Mouse (Mus musculus): Measurements from ENCODE around the gene Sqstm1. TPM values are rescaled to one million over a fixed set of nuclear protein-coding genes. Genes with fewer than 3 reads are reported as not detected.
A peak's percentile ranks its signal among the peaks of the same experiment; 100 is the strongest.

The Sqstm1 gene
- 214 TPM in 2 replicates for polyA plus RNA-seq (2015; fragmentation: Nextera tagmentation; extraction: Ambion mirVana)

GRCm38 (mm10) chr11:50210505-50211151 is at the start of gene Sqstm1, which contains the start of gene Mgat4b:
Gene Sqstm1 (minus strand): TSS chr11:50210827.
Gene Mgat4b (plus strand): TSS chr11:50210890.
- under 1% methylated on average over 48 of the region's 48 CpGs for WGBS
- peak; percentile 71 for ATAC-seq (ENCODE audit: low FRiP score, low read depth)

GRCm38 (mm10) chr11:50258310-50258709 is 47.7 kb upstream of the Sqstm1 start:
- peaks cover 3% of the 10 kb centered on the region for H3K4me1 ChIP-seq
- H3K9ac ChIP-seq, result no peak overlapping the region
- H3K27me3 ChIP-seq, result no peaks in the 10 kb centered on the region
- WGBS, result 83% methylated on average over 7 of the region's 7 CpGs
- no peak overlapping the region for H3K27ac ChIP-seq
- H3K4me2 ChIP-seq (replicated peaks), result no peak overlapping the region
- no peaks in the 10 kb centered on the region for H3K9me3 ChIP-seq
- ATAC-seq (ENCODE audit: low FRiP score, low read depth), result no peak
- peaks cover 82% of the 10 kb centered on the region for H3K36me3 ChIP-seq
- H3K4me3 ChIP-seq, result no peak overlapping the region

More at GRCm38 (mm10) chr11:50210505-50211151, at the start of gene Sqstm1, which contains the start of gene Mgat4b:
- peaks cover 26% of the 10 kb centered on the region for H3K36me3 ChIP-seq
- peak within 1 kb of the TSS; percentile 71 for H3K4me2 ChIP-seq (replicated peaks)
- H3K4me3 ChIP-seq, result peak within 1 kb of the TSS; percentile 86
- no peaks in the 10 kb centered on the region for H3K9me3 ChIP-seq
- no peaks in the 10 kb centered on the region for H3K27me3 ChIP-seq
- H3K27ac ChIP-seq, result peak within 1 kb of the TSS; percentile 96
- peaks cover 17% of the 10 kb centered on the region for H3K4me1 ChIP-seq
- H3K9ac ChIP-seq, result peak within 1 kb of the TSS; percentile 97

DNA sequence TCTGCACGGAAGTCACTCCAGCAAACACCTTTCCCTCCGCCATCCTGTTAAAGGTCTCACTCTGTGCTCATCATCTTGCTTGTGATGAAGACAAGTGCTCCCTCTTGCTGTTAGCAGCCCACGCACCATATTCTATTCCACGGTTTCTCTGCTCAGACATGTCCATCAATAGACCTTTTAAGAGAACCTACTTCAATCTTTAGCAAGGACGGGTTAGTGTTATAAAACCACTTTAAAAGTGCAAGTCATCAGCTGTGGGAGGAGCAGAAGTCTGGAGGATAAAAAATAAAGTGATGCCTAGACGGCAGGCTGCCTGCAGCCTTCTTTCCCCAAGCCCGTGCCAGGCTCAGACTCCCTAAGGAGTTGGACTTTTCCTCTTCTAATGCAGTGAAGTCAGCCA is 46.0 kb upstream of the Sqstm1 start:
- 76% methylated on average over 7 of the region's 7 CpGs for WGBS
- Histone ChIP-seq H3K4me2 (replicated peaks) (no peak overlapping the region), H3K27ac (no peak overlapping the region), H3K9me3 (no peaks in the 10 kb centered on the region), H3K36me3 (peaks cover 65% of the 10 kb centered on the region), H3K4me1 (peaks cover 16% of the 10 kb centered on the region), H3K9ac (no peak overlapping the region), H3K4me3 (no peak overlapping the region), H3K27me3 (no peaks in the 10 kb centered on the region)
- ATAC-seq (ENCODE audit: low FRiP score, low read depth), result no peak

- Histone ChIP-seq H3K27ac (no peak overlapping the region), H3K4me3 (no peak overlapping the region), H3K4me1 (peaks cover 16% of the 10 kb centered on the region), H3K4me2 (replicated peaks) (no peak overlapping the region), H3K36me3 (peaks cover 40% of the 10 kb centered on the region), H3K9me3 (no peaks in the 10 kb centered on the region), H3K27me3 (no peaks in the 10 kb centered on the region), H3K9ac (no peak overlapping the region)
- ATAC-seq (ENCODE audit: low FRiP score, low read depth), result no peak
- 84% methylated on average over 12 of the region's 12 CpGs for WGBS
Observed at GRCm38 (mm10) chr11:50254010-50254580, 43.5 kb upstream of the Sqstm1 start.

DNA sequence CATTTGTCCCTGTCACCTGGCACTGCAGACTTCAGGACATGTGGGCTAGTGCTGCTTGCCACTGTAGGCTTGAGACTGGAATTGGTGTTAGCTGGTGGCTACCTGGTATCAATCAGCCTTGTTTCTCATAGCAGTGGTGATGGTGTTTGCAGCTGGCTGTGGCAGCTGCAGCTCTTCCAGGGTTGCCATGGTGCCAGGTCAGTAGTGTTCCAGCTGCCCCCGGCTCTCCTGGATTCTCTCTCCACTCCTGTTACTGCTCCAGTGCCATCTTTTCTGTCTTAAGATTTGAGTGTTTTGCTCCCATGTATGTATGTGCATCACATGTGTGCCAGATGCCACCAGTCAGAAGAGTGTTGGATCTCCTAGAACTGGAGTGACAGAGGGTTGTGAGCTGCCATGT is 42.8 kb upstream of the Sqstm1 start:
- 0 out of 2 replicates have a peak overlapping the region, but pooled peaks have one; percentile 40 for H3K27ac ChIP-seq
- H3K9ac ChIP-seq, result no peak overlapping the region
- ATAC-seq (ENCODE audit: low FRiP score, low read depth), result no peak
- 42% methylated on average over 1 of the region's 1 CpGs for WGBS
- H3K4me1 ChIP-seq, result peaks cover 16% of the 10 kb centered on the region
- no peaks in the 10 kb centered on the region for H3K9me3 ChIP-seq
- no peaks in the 10 kb centered on the region for H3K27me3 ChIP-seq
- H3K4me2 ChIP-seq (replicated peaks), result no peak overlapping the region
- no peak overlapping the region for H3K4me3 ChIP-seq
- peaks cover 33% of the 10 kb centered on the region for H3K36me3 ChIP-seq

- Histone ChIP-seq H3K9ac (no peak overlapping the region), H3K4me2 (replicated peaks) (no peak overlapping the region), H3K4me3 (no peak overlapping the region), H3K4me1 (peaks cover 16% of the 10 kb centered on the region), H3K36me3 (peaks cover 26% of the 10 kb centered on the region), H3K27ac (peak overlapping the region; percentile 40; the same call in 1 of the 2 replicates), H3K9me3 (no peaks in the 10 kb centered on the region), H3K27me3 (no peaks in the 10 kb centered on the region)
- 47% methylated on average over 11 of the region's 11 CpGs for WGBS
- peak; percentile 62; the same call in 1 of the 2 replicates for ATAC-seq (ENCODE audit: low FRiP score, low read depth)
Observed at GRCm38 (mm10) chr11:50252684-50253265, 42.1 kb upstream of the Sqstm1 start.

GRCm38 (mm10) chr11:50252166-50252565 is 41.5 kb upstream of the Sqstm1 start:
- no peaks in the 10 kb centered on the region for H3K27me3 ChIP-seq
- peak overlapping the region; percentile 7; the same call in 1 of the 2 replicates for H3K27ac ChIP-seq
- H3K4me1 ChIP-seq, result peaks cover 16% of the 10 kb centered on the region
- H3K9ac ChIP-seq, result no peak overlapping the region
- H3K4me2 ChIP-seq (replicated peaks), result no peak overlapping the region
- H3K9me3 ChIP-seq, result no peaks in the 10 kb centered on the region
- WGBS, result 33% methylated on average over 3 of the region's 3 CpGs
- ATAC-seq (ENCODE audit: low FRiP score, low read depth), result no peak
- H3K36me3 ChIP-seq, result peaks cover 20% of the 10 kb centered on the region
- H3K4me3 ChIP-seq, result no peak overlapping the region

GRCm38 (mm10) chr11:50248473-50249171 is 38.0 kb upstream of the Sqstm1 start:
- no peak overlapping the region for H3K9ac ChIP-seq
- no peaks in the 10 kb centered on the region for H3K36me3 ChIP-seq
- H3K9me3 ChIP-seq, result no peaks in the 10 kb centered on the region
- H3K4me1 ChIP-seq, result peaks cover 15% of the 10 kb centered on the region
- H3K27ac ChIP-seq, result no peak overlapping the region
- H3K4me3 ChIP-seq, result no peak overlapping the region
- WGBS, result 67% methylated on average over 7 of the region's 7 CpGs
- no peak overlapping the region for H3K4me2 ChIP-seq (replicated peaks)
- no peak for ATAC-seq (ENCODE audit: low FRiP score, low read depth)
- no peaks in the 10 kb centered on the region for H3K27me3 ChIP-seq

DNA sequence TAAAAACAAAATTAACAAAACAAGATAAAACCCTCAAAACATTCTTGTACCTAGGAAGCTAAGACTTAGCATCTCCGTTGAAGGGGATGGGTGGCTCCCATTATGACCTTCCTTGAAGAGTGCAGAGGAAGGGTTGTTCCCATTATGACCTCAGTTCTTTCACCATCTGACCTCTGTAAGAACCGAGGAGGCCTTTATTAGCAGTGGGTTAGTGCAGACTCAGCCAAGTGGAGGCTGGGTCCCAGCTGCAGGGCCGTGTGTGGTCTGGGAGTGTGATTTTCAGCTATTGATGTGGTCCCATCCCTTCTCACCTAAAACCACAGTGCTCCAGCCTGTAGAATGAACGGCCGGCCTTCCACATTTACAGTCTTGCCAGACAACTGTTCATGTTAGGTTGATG is 34.6 kb upstream of the Sqstm1 start:
- Histone ChIP-seq H3K36me3 (no peaks in the 10 kb centered on the region), H3K4me3 (no peak overlapping the region), H3K27me3 (no peaks in the 10 kb centered on the region), H3K9ac (no peak overlapping the region), H3K4me2 (replicated peaks) (no peak overlapping the region), H3K9me3 (no peaks in the 10 kb centered on the region), H3K4me1 (no peaks in the 10 kb centered on the region), H3K27ac (no peak overlapping the region)
- ATAC-seq (ENCODE audit: low FRiP score, low read depth), result no peak
- 65% methylated on average over 5 of the region's 5 CpGs for WGBS

- Histone ChIP-seq H3K4me3 (no peak overlapping the region), H3K27ac (no peak overlapping the region), H3K9ac (no peak overlapping the region), H3K4me1 (no peaks in the 10 kb centered on the region), H3K9me3 (no peaks in the 10 kb centered on the region), H3K4me2 (replicated peaks) (no peak overlapping the region), H3K36me3 (no peaks in the 10 kb centered on the region), H3K27me3 (peaks cover 8% of the 10 kb centered on the region)
- WGBS, result 84% methylated on average over 6 of the region's 6 CpGs
- ATAC-seq (ENCODE audit: low FRiP score, low read depth), result no peak
Observed at GRCm38 (mm10) chr11:50243926-50244325, 33.3 kb upstream of the Sqstm1 start.

GRCm38 (mm10) chr11:50240235-50240911 is 29.7 kb upstream of the Sqstm1 start:
- no peak for ATAC-seq (ENCODE audit: low FRiP score, low read depth)
- Histone ChIP-seq H3K27me3 (peaks cover 37% of the 10 kb centered on the region), H3K9me3 (no peaks in the 10 kb centered on the region), H3K9ac (no peak overlapping the region), H3K4me1 (peaks cover 14% of the 10 kb centered on the region), H3K4me3 (no peak overlapping the region), H3K4me2 (replicated peaks) (no peak overlapping the region), H3K36me3 (no peaks in the 10 kb centered on the region), H3K27ac (no peak overlapping the region)
- WGBS, result 92% methylated on average over 7 of the region's 7 CpGs
